Mouse (Mus musculus) central nervous system, embryonic 14 days (tissue): ENCODE measurements around the gene Gm11938. TPM values are rescaled to one million over a fixed set of nuclear protein-coding genes. Genes with fewer than 3 reads are reported as not detected.

Experiments used
- polyA plus RNA-seq: library from polyadenylated mRNA; depleted of rRNA; stranded (reverse); fragments of >200 nt; gene quantifications from 2 replicates; pipeline ENCODE4 v1.2.3, GENCODE M21; 2012; rRNA removed

The Gm11938 gene
- polyA plus RNA-seq: not detected in 2 replicates

DNA sequence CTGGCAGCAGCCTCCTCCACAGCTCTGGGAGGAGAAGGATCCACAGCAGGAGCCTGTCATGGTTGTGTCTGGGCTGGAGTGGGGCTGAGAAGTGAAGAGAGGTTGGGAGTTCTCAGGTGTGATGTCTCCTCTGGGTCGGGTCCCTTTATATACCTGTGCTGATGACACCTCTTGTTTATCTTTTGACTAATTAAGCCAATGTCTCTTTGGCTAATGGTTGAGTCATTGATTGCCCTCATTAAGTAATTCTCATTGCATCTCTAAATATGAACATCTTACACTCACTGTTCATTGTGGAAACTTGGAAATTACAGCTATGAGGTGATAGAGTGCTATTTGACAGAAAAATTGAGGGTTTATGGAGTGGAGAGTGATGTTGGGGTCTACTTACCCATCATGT lies at the start of gene Gm11938:
TSS of gene Gm11938 (minus strand) at position 101 of the 400 bp plus-strand sequence.

DNA sequence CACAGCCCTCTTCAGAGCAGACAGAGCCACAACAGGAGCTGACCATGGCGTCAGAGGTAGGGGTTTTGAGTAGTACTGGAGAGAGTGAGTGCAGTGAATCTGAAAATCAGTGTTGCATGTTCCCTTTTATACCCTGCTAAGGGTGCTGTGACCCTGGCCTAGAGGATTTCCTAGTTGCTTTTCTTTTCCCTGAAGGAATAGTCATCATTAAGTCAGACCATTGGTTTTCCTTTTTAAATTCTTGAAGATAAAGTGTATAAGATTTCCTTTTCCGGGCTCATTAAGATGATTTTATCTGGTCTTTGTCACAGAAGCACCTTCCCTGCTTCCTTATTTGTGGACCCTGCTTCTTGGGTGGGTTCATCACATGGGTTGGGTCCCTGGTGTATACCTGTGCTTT lies 47.0 kb upstream of the Gm11938 start, which contains the start of gene Gm11555:
TSS of gene Gm11555 (minus strand) at position 101 of the 400 bp plus-strand sequence.

DNA sequence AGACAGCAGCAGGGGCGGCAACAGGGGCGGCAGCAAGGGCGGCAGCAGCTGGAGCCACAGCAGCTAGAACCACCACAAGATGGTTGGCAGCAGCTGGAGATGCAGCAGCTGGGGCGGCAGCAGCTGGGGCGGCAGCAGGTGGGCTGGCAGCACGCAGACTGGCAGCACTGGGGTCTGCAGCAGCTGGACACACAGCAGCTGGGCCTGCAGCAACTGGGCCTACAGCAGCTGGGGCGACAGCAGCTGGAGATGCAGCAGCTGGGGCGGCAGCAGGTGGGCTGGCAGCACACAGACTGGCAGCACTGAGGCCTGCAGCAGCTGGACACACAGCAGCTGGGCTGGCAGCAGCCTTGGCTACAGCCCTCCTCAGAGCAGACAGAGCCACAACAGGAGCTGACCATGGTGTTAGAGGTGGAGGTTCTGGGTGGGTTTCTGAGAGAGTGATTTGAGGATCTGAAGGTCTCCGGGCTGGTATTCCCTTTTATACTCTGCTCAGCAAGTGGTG lies 40.6 kb upstream of the Gm11938 start, which contains the start of gene Krtap4-7:
TSS of gene Krtap4-7 (minus strand) at position 455 of the 505 bp plus-strand sequence.

DNA sequence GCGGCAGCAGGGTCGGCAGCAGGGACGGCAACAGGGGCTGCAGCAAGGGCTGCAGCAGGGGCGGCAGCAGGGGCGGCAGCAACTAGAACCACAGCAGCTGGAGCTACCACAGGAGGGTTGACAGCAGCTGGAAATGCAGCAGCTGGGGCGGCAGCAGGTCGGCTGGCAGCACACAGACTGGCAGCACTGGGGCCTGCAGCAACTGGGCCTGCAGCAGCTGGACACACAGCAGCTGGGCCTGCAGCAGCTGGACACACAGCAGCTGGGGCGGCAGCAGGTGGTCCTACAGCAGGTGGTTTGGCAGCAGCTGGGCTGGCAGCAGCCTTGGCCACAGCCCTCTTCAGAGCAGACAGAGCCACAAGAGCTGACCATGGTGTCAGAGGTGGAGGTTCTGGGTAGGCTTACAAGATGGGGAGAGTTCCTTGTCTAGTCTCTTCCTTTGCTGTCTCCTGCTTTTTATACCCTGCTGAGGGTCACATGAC lies 31.6 kb upstream of the Gm11938 start, which contains the start of gene Krtap4-2:
TSS of gene Krtap4-2 (minus strand) at position 432 of the 482 bp plus-strand sequence.

DNA sequence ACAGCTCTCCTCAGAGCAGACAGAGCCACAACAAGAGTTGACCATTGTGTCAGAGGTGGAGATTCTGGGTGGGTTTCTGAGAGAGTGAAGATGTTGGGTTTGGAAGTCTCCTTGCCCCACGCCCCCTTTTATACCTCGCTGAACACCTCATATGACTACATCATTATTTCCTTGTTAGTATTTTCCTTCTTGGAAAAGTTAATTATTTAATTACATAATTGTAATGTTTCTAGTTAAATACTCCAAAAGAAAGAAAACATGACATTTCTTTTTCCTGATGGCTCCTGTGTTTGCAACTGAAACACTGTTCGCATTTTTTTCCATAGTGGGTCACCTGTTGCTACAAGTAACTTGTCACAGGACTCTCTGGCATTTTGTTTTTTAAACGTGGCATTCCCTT lies 25.0 kb upstream of the Gm11938 start, which contains the start of gene Krtap4-1:
TSS of gene Krtap4-1 (minus strand) at position 101 of the 400 bp plus-strand sequence.

DNA sequence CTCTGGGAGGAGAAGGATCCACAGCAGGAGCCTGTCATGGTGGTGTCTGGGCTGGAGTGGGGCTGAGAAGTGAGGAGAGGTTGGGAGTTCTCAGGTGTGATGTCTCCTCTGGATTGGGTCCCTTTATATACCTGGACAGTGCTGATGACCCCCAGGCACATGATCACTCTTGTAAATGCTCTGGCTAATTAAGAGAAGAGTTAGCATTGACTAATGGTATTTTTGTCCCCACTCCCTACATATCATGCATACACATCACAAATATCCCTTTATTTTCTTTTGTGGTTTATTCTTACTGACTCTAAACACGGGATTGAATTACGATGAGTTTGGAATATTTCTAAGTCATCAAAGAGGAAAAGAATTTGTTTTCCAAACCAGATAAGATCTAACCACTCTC lies 17.2 kb upstream of the Gm11938 start, which contains the start of gene Gm11562:
TSS of gene Gm11562 (minus strand) at position 101 of the 400 bp plus-strand sequence.

DNA sequence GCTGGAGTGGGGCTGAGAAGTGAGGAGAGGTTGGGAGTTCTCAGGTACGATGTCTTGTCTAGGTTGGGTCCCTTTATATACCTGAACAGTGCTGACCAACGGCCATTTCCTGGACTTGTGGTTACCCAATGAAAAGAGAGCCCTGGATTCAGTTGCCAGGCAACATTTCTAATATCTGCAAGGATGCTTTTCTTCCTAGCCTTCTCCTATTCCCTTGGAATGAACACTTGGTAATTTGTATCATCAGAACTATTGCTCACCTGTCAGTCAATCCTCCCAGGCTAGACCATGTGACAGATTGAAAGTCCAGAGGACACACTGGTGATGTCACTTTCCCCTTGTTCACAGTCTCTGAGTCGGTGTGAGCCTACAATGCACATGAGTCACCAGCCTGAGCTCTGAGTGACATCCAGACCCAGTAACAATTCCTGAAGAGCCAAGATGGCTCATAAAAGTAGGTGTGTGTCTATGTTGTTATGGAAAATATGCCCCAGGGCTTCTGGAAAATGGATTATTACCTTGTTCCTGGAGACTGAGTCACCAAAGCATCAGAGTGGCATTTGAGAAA lies 11.8 kb upstream of the Gm11938 start, which contains the start of gene Krtap2-4:
TSS of gene Krtap2-4 (minus strand) at position 51 of the 568 bp plus-strand sequence.

DNA sequence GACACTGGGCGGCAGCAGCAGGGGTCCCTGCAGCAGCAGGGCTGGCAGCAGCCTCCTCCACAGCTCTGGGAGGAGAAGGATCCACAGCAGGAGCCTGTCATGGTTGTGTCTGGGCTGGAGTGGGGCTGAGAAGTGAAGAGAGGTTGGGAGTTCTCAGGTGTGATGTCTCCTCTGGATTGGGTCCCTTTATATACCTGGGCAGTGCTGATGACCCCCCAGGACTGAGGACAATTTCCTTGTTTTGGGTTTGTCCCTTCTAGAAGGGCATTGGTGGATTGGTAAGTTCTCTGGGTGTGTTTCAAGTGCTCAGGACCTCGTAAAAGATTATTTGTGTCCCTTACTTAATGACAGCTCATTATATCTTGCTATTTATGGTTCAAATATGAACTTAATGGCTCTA lies 7.0 kb upstream of the Gm11938 start, which contains the start of gene Gm11937:
TSS of gene Gm11937 (minus strand) at position 101 of the 400 bp plus-strand sequence.

DNA sequence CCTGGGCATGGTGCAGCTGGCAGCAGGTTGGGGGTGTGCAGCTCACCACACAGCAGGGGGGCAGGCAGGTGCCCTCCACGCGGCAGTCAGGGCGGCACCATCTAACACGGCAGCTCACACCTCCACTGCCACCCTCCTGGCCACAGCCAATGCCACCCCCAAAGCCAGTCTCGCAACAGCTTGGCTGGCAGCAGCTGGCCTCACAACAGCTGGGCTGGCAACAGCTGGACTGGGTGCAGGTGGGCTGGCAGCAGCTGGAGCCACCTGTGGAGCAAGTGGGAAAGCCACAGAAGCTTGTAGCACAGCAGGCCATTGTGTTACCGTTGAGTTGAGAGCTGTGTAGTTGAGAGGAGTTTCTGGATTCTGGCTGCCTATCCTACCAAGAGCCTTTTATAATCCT lies 5.4 kb downstream of the Gm11938 start, which contains the start of gene Krtap9-3:
TSS of gene Krtap9-3 (minus strand) at position 364 of the 400 bp plus-strand sequence.

DNA sequence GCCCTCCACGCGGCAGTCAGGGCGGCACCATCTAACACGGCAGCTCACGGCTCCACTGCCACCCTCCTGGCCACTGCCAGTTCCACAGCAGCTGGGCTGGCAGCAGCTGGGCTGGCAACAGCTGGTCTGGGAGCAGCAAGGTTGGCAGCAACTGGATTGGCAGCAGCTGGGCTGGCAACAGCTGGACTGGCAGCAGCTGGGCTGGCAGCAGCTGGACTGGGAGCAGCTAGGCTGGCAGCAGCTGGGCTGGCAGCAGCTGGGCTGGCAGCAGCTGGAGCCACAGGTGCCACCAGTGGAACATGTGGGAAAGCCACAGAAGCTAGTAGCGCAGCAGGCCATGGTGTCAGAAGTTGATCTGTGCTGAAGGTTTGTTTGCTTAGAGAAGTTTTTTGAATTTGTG lies 12.1 kb downstream of the Gm11938 start, which contains the start of gene Krtap1-3:
TSS of gene Krtap1-3 (minus strand) at position 359 of the 400 bp plus-strand sequence.

DNA sequence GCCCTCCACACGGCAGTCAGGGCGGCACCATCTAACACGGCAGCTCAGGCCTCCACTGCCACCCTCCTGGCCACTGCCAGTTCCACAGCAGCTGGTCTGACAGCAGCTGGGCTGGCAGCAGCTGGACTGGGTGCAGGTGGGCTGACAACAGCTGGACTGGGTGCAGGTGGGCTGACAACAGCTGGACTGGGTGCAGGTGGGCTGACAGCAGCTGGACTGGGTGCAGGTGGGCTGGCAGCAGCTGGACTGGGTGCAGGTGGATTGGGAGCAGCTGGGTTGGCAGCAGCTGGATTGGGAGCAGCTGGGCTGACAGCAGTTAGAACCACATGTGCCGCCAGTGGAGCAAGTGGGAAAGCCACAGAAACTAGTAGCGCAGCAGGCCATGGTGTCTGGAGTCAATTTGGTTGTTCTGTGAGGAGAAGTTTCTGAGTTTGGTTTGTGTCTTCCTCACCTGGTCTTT lies 19.8 kb downstream of the Gm11938 start, which contains the start of gene Krtap1-4:
TSS of gene Krtap1-4 (minus strand) at position 410 of the 460 bp plus-strand sequence.

DNA sequence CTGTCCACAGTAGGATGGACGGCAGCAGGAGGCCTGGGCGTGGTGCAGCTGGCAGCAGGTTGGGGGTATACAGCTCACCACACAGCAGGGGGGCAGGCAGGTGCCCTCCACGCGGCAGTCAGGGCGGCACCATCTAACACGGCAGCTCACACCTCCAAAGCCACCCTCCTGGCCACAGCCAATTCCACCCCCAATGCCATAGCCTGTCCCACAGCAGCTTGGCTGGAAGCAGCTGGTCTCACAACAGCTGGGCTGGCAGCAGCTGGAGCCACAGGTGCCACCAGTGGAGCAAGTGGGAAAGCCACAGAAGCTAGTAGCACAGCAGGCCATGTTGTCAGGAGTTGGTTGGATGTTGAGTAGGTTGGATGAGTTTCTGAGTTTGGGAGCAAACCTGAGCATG lies 22.5 kb downstream of the Gm11938 start, which contains the start of gene Krtap1-5:
TSS of gene Krtap1-5 (minus strand) at position 381 of the 400 bp plus-strand sequence.

DNA sequence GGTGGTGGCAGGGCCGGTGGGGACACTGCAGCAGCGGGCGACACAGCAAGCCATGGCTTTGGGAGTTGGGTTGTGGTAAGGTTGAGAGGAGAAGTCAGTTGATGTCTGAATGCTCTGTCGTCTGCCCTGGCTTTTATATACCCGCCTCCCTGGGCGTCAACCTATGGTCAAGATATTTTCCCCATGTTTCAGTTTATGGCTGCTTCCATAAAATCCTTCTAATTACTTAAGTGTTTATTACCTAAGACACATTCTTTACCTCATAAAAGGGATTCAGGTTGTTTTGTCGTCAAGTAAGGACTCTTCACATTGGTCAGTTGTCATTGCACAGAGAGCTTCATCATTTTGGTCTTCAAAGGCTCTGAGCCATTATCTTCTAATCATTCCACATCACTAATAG lies 36.6 kb downstream of the Gm11938 start, which contains the start of gene Krtap3-1:
TSS of gene Krtap3-1 (minus strand) at position 101 of the 400 bp plus-strand sequence.

DNA sequence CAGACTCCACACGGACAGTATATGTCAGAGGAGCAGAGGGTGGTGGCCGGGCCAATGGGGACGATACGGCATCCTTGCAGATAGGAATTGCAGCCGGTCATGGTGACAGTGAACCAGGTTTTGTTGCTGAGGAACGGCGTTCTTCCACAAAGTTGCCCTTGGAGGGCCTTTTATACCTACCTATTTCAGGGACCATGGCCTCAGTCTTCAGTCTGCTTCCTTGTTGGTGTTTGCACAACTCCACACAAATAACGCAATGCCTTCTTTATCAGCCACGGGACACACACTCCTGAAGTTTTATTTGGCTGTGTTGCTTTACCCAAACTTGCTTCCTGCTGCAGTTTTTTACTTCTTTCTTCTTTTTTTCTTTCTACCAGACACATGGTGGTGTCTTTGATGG lies 43.7 kb downstream of the Gm11938 start, which contains the start of gene Gm11939:
TSS of gene Gm11939 (minus strand) at position 101 of the 400 bp plus-strand sequence.

DNA sequence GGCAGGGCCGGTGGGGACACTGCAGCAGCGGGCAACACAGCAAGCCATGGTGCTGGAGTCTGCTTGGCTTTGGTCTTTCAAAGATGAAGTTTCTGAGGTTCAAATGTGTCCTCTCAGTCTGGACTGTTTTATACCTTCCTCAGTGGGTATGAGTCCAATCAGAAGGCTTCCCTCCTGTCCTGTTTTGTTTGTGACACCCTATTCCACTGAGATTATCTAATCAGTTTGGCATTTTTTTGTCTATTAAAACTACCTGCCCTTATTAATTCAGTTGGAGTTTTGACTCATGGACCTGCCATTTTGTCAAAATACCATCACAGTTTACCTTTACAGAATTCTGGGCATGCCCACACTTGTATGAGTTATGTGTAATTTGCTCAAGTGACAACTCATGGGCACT lies 46.4 kb downstream of the Gm11938 start, which contains the start of gene Krtap3-2:
TSS of gene Krtap3-2 (minus strand) at position 101 of the 400 bp plus-strand sequence.

Other genes starting within 250 kb of the Gm11938 start
- 0.15 and 0.26 TPM in 2 replicates for gene Krt28, start 228.4 kb downstream of the Gm11938 start, polyA plus RNA-seq
- 15.8 and 24.0 TPM in 2 replicates for gene Krt10, start 213.9 kb downstream of the Gm11938 start, polyA plus RNA-seq
- gene Krt12, start 181.0 kb downstream of the Gm11938 start, polyA plus RNA-seq: 0.07 and 0.14 TPM in 2 replicates
- 0.08 and 0.09 TPM in 2 replicates for gene Krt20, start 165.2 kb downstream of the Gm11938 start, polyA plus RNA-seq
- gene Krt23, start 110.2 kb downstream of the Gm11938 start, polyA plus RNA-seq: 0.02 and 0.49 TPM in 2 replicates
- gene Krt39, start 82.0 kb downstream of the Gm11938 start, polyA plus RNA-seq: not detected in 2 replicates
- gene Krt40, start 60.1 kb downstream of the Gm11938 start, polyA plus RNA-seq: not detected in 2 replicates
- gene Krtap3-3, start 52.4 kb downstream of the Gm11938 start, polyA plus RNA-seq: not detected in 2 replicates
- not detected in 2 replicates for gene Krtap3-2, start 46.5 kb downstream of the Gm11938 start, polyA plus RNA-seq
- gene Gm11939, start 43.8 kb downstream of the Gm11938 start, polyA plus RNA-seq: not detected in 2 replicates
- gene Krtap3-1, start 36.7 kb downstream of the Gm11938 start, polyA plus RNA-seq: not detected in 2 replicates
- gene Krtap1-5, start 22.3 kb downstream of the Gm11938 start, polyA plus RNA-seq: not detected in 2 replicates
- not detected in 2 replicates for gene Krtap1-4, start 19.7 kb downstream of the Gm11938 start, polyA plus RNA-seq
- gene Krtap1-3, start 12.0 kb downstream of the Gm11938 start, polyA plus RNA-seq: not detected in 2 replicates
- not detected in 2 replicates for gene Krtap9-3, start 5.2 kb downstream of the Gm11938 start, polyA plus RNA-seq
- gene Gm11937, start 6.9 kb upstream of the Gm11938 start, polyA plus RNA-seq: not detected in 2 replicates
- not detected in 2 replicates for gene Krtap2-4, start 11.5 kb upstream of the Gm11938 start, polyA plus RNA-seq
- not detected in 2 replicates for gene Gm11562, start 17.1 kb upstream of the Gm11938 start, polyA plus RNA-seq
- gene Krtap4-1, start 24.9 kb upstream of the Gm11938 start, polyA plus RNA-seq: not detected in 2 replicates
- not detected in 2 replicates for gene Krtap4-2, start 31.8 kb upstream of the Gm11938 start, polyA plus RNA-seq
- not detected in 2 replicates for gene Krtap4-7, start 40.8 kb upstream of the Gm11938 start, polyA plus RNA-seq
- gene Gm11555, start 46.9 kb upstream of the Gm11938 start, polyA plus RNA-seq: not detected in 2 replicates
- not detected in 2 replicates for gene Gm11563, start 55.7 kb upstream of the Gm11938 start, polyA plus RNA-seq
- gene Krtap4-6, start 62.7 kb upstream of the Gm11938 start, polyA plus RNA-seq: not detected in 2 replicates
- not detected in 2 replicates for gene Gm14190, start 87.4 kb upstream of the Gm11938 start, polyA plus RNA-seq
- not detected in 2 replicates for gene Gm14180, start 131.0 kb upstream of the Gm11938 start, polyA plus RNA-seq
- not detected in 2 replicates for gene Gm11595, start 169.6 kb upstream of the Gm11938 start, polyA plus RNA-seq
- gene Krtap4-8, start 177.4 kb upstream of the Gm11938 start, polyA plus RNA-seq: not detected in 2 replicates
- not detected in 2 replicates for gene Krtap4-9, start 181.9 kb upstream of the Gm11938 start, polyA plus RNA-seq
- gene Gm11596, start 190.2 kb upstream of the Gm11938 start, polyA plus RNA-seq: not detected in 2 replicates
- not detected in 2 replicates for gene Gm11569, start 195.6 kb upstream of the Gm11938 start, polyA plus RNA-seq
- gene Gm11554, start 201.1 kb upstream of the Gm11938 start, polyA plus RNA-seq: not detected in 2 replicates
- not detected in 2 replicates for gene Krtap4-13, start 206.6 kb upstream of the Gm11938 start, polyA plus RNA-seq
- not detected in 2 replicates for gene Gm11564, start 212.4 kb upstream of the Gm11938 start, polyA plus RNA-seq
- not detected in 2 replicates for gene 2300003K06Rik, start 234.8 kb upstream of the Gm11938 start, polyA plus RNA-seq
- gene Krtap4-16, start 248.3 kb upstream of the Gm11938 start, polyA plus RNA-seq: not detected in 2 replicates